Mouse (Mus musculus): ENCODE data around the gene Gm10192. TPM values are rescaled to one million over a fixed set of nuclear protein-coding genes. Genes with fewer than 3 reads are reported as not detected.

The Gm10192 gene
- polyA plus RNA-seq, 1 experiment, result not detected

GRCm38 (mm10) chr4:97156084-97156483, 26.9 kb downstream of the Gm10192 start:
- Histone ChIP-seq H3K27ac (ENCODE audit: insufficient read depth, low read length) (no peak overlapping the region), H3K4me1 (ENCODE audit: control insufficient read depth, insufficient read depth, low read length) (peaks cover 4% of the 10 kb centered on the region; the same call in 1 of the 2 replicates), H3K4me3 (ENCODE audit: insufficient read depth, low read length) (no peak overlapping the region)
- no peak for TF ChIP-seq CTCF (IDR thresholded peaks at IDR 0.05; ENCODE audit: borderline replicate concordance, insufficient read depth, low read length)
- TF ChIP-seq POLR2A (IDR thresholded peaks at IDR 0.05; ENCODE audit: low read depth, low read length), result no peak

- H3K27ac ChIP-seq (ENCODE audit: insufficient read depth, low read length), result no peak overlapping the region
- no peak overlapping the region for H3K4me3 ChIP-seq (ENCODE audit: insufficient read depth, low read length)
- no peak for TF ChIP-seq POLR2A (IDR thresholded peaks at IDR 0.05; ENCODE audit: low read depth, low read length)
- no peak for TF ChIP-seq CTCF (IDR thresholded peaks at IDR 0.05; ENCODE audit: borderline replicate concordance, insufficient read depth, low read length)
- peaks cover 4% of the 10 kb centered on the region; the same call in 1 of the 2 replicates for H3K4me1 ChIP-seq (ENCODE audit: control insufficient read depth, insufficient read depth, low read length)
Observed at GRCm38 (mm10) chr4:97153554-97153953, 29.4 kb downstream of the Gm10192 start.

- Histone ChIP-seq H3K27ac (ENCODE audit: insufficient read depth, low read length) (no peak overlapping the region), H3K4me3 (ENCODE audit: insufficient read depth, low read length) (no peak overlapping the region), H3K4me1 (ENCODE audit: control insufficient read depth, insufficient read depth, low read length) (no peaks in the 10 kb centered on the region)
- TF ChIP-seq CTCF (IDR thresholded peaks at IDR 0.05; ENCODE audit: borderline replicate concordance, insufficient read depth, low read length), result no peak
- no peak for TF ChIP-seq POLR2A (IDR thresholded peaks at IDR 0.05; ENCODE audit: low read depth, low read length)
Observed at GRCm38 (mm10) chr4:97142484-97142883, 40.5 kb downstream of the Gm10192 start.

Data from embryonic fibroblast, embryonic 13.5 days (primary cell).